8 mouse cellular contexts compared by ENCODE assay signal in genomic region chr13:81711546-81712371, GRCm38 (mm10). TPM values are rescaled to one million over a fixed set of nuclear protein-coding genes. Genes with fewer than 3 reads are reported as not detected.
DNase-seq lines count a peak whose midpoint lies in the region; ATAC-seq and TF ChIP-seq lines count a peak whose summit lies in the region.

No protein-coding gene starts in this region.

- no peak for TF ChIP-seq CTCF in cerebellum, adult 2 months (IDR thresholded peaks at IDR 0.05; ENCODE audit: borderline replicate concordance, insufficient read depth, low read depth, low read length)
- TF ChIP-seq CTCF in C2C12 (IDR thresholded peaks at IDR 0.05; ENCODE audit: control insufficient read depth, insufficient read depth, insufficient read length), result no peak
- TF ChIP-seq CTCF in layer of hippocampus, adult 2 months (conservative IDR thresholded peaks at IDR 0.05), result no peak
- TF ChIP-seq CTCF in stomach, postnatal 0 days (IDR thresholded peaks at IDR 0.05; ENCODE audit: low read depth), result no peak

- no peaks in the 10 kb centered on the region for H3K9me3 ChIP-seq in stomach, postnatal 0 days (ENCODE audit: control insufficient read depth, low read length)

- peak overlapping the region; percentile 99 for H3K4me2 ChIP-seq in stomach, postnatal 0 days (replicated peaks; ENCODE audit: low read depth)

- peaks cover 48% of the 10 kb centered on the region for H3K79me2 ChIP-seq in C2C12 (ENCODE audit: control insufficient read depth, insufficient read depth)

- H3K36me3 ChIP-seq in C2C12 (ENCODE audit: control insufficient read depth, insufficient read depth), result no peaks in the 10 kb centered on the region
- H3K36me3 ChIP-seq in stomach, postnatal 0 days (ENCODE audit: control insufficient read depth, insufficient read depth, low read length), result no peaks in the 10 kb centered on the region

- TF ChIP-seq EP300 in stomach, postnatal 0 days (optimal IDR thresholded peaks at IDR 0.05), result no peak

- WGBS in cerebellum, adult 2 months, result under 1% methylated on average over 42 of the region's 42 CpGs
- WGBS in stomach, postnatal 0 days, result 2% methylated on average over 42 of the region's 42 CpGs

- no peaks in the 10 kb centered on the region for H3K27me3 ChIP-seq in cerebellum, adult 2 months (ENCODE audit: control insufficient read depth, insufficient read depth, low read length)
- H3K27me3 ChIP-seq in C2C12 (ENCODE audit: control insufficient read depth, insufficient read depth, insufficient read length), result no peaks in the 10 kb centered on the region
- H3K27me3 ChIP-seq in stomach, postnatal 0 days (ENCODE audit: control insufficient read depth, insufficient read depth, low read length), result no peaks in the 10 kb centered on the region

- peak in 1 of 2 experiments; percentile 65 for DNase-seq in cerebellum, adult 2 months
- no peak for DNase-seq in cerebellum, adult 11-12 months
- DNase-seq in cerebellum, postnatal 10 days, result peak; percentile 75 to 77
- DNase-seq in gastrocnemius, postnatal 10 days, result peak; percentile 38
- DNase-seq in layer of hippocampus, adult 2 months (ENCODE audit: low spot score in 2 of 2), result peak; percentile 18 to 37
- peak; percentile 40 for DNase-seq in stomach, postnatal 0 days (ENCODE audit: low spot score)

- H3K4me3 ChIP-seq in cerebellum, adult 2 months (replicated peaks; ENCODE audit: insufficient read depth, low read depth, low read length), result peak overlapping the region; percentile 98
- H3K4me3 ChIP-seq in C2C12 (ENCODE audit: insufficient read depth, poor library complexity, severe bottlenecking), result peak overlapping the region; percentile 59
- peak overlapping the region; percentile 97 for H3K4me3 ChIP-seq in layer of hippocampus, adult 2 months
- peak overlapping the region; percentile 76 for H3K4me3 ChIP-seq in stomach, postnatal 0 days (ENCODE audit: low read depth, low read length)

- H3K79me3 ChIP-seq in C2C12 (ENCODE audit: low read depth), result peaks cover 28% of the 10 kb centered on the region

- H3K27ac ChIP-seq in cerebellum, adult 2 months (ENCODE audit: insufficient read depth, low read length), result peak overlapping the region; percentile 64; the same call in 1 of the 2 replicates
- H3K27ac ChIP-seq in layer of hippocampus, adult 2 months, result peak overlapping the region; percentile 98
- H3K27ac ChIP-seq in stomach, postnatal 0 days (replicated peaks), result peak overlapping the region; percentile 93

- TF ChIP-seq POLR2A in cerebellum, adult 2 months (IDR thresholded peaks at IDR 0.05; ENCODE audit: borderline replicate concordance, insufficient read depth, low read length), result no peak

- H3K9ac ChIP-seq in stomach, postnatal 0 days (ENCODE audit: low read length), result peak overlapping the region; percentile 74

- ATAC-seq in megakaryocyte progenitor cell, adult 5-6 weeks (replicated peaks; ENCODE audit: poor library complexity), result peak; percentile 14
- no peak; the same call in 1 of the 2 replicates for ATAC-seq in stomach, postnatal 0 days (ENCODE audit: low FRiP score, low TSS enrichment)

- H3ac ChIP-seq in C2C12 (ENCODE audit: control insufficient read depth, insufficient read length, low read depth), result peak overlapping the region; percentile 75

- peaks cover 2% of the 10 kb centered on the region for H3K4me1 ChIP-seq in cerebellum, adult 2 months (ENCODE audit: control insufficient read depth, insufficient read depth, low read length)
- H3K4me1 ChIP-seq in stomach, postnatal 0 days (replicated peaks; ENCODE audit: control insufficient read depth, insufficient read depth), result no peaks in the 10 kb centered on the region

TF ChIP-seq in C2C12, 6 proteins besides CTCF, POLR2A, EP300 and RAD21:
- TF ChIP-seq MAX (IDR thresholded peaks at IDR 0.05) (no peak), USF1 (IDR thresholded peaks at IDR 0.05; ENCODE audit: low read depth) (no peak), CEBPB (IDR thresholded peaks at IDR 0.05; ENCODE audit: low read depth) (no peak), FOSL1 (IDR thresholded peaks at IDR 0.05; ENCODE audit: insufficient read depth, low read length, poor library complexity, severe bottlenecking) (no peak), MYOD1 (IDR thresholded peaks at IDR 0.05; ENCODE audit: control insufficient read depth, insufficient read length, low read depth) (no peak), MYOG (IDR thresholded peaks at IDR 0.05; ENCODE audit: control insufficient read depth, extremely low read depth, insufficient read length) (no peak)

RNA-seq across cellular contexts. Expression of gene Mblac2, which starts 0.6 kb away (rescaled TPM):
- polyA plus RNA-seq in cerebellum, adult 2 months (2012; rRNA removed), result 20.8 and 21.6 TPM in 2 replicates
- polyA plus RNA-seq in C2C12 (2012; fragmentation: generic; extraction: Trizol), result 1.2 TPM
- total RNA-seq in gastrocnemius, postnatal 10 days (2021), result 1 to 10 TPM; 1.7 to 1.8 TPM
- total RNA-seq in layer of hippocampus, adult 2 months (2021), result 10 to 100 TPM; 20.2 to 21.6 TPM
- 3.8 and 4.9 TPM in 2 replicates for total RNA-seq in megakaryocyte progenitor cell, adult 5-6 weeks (2015)
- 2.3 and 4.1 TPM in 2 replicates for total RNA-seq in megakaryocyte progenitor cell, adult 5-6 weeks (2017)
- 11.1 and 11.7 TPM in 2 replicates for polyA plus RNA-seq in stomach, postnatal 0 days (2015; fragmentation: Nextera tagmentation; extraction: Ambion mirVana)

RNA-seq across cellular contexts. Expression of gene Polr3g, which starts 0.9 kb away (rescaled TPM):
- polyA plus RNA-seq in cerebellum, adult 2 months (2012; rRNA removed), result 4.8 and 5.2 TPM in 2 replicates
- polyA plus RNA-seq in C2C12 (2012; fragmentation: generic; extraction: Trizol), result 17.3 TPM
- total RNA-seq in gastrocnemius, postnatal 10 days (2021), result 1 to 10 TPM; 1.0 to 1.1 TPM
- 1 to 10 TPM; 4.1 to 5.4 TPM for total RNA-seq in layer of hippocampus, adult 2 months (2021)
- 12.6 and 17.9 TPM in 2 replicates for total RNA-seq in megakaryocyte progenitor cell, adult 5-6 weeks (2015)
- 24.9 and 34.4 TPM in 2 replicates for total RNA-seq in megakaryocyte progenitor cell, adult 5-6 weeks (2017)
- polyA plus RNA-seq in stomach, postnatal 0 days (2015; fragmentation: Nextera tagmentation; extraction: Ambion mirVana), result 34.0 and 39.6 TPM in 2 replicates

RNA-seq across cellular contexts. Expression of gene Lysmd3, which starts 54.3 kb away (rescaled TPM):
- polyA plus RNA-seq in cerebellum, adult 2 months (2012; rRNA removed), result 10.3 and 10.9 TPM in 2 replicates
- polyA plus RNA-seq in C2C12 (2012; fragmentation: generic; extraction: Trizol), result 4.9 TPM
- total RNA-seq in gastrocnemius, postnatal 10 days (2021), result 10 to 100 TPM in 1 of 2 experiments, 1 to 10 TPM in 1; 8.4 to 11.0 TPM
- 10 to 100 TPM; 12.5 to 13.1 TPM for total RNA-seq in layer of hippocampus, adult 2 months (2021)
- 21.0 and 24.8 TPM in 2 replicates for total RNA-seq in megakaryocyte progenitor cell, adult 5-6 weeks (2015)
- 13.5 and 17.7 TPM in 2 replicates for total RNA-seq in megakaryocyte progenitor cell, adult 5-6 weeks (2017)
- 14.2 and 16.2 TPM in 2 replicates for polyA plus RNA-seq in stomach, postnatal 0 days (2015; fragmentation: Nextera tagmentation; extraction: Ambion mirVana)
